Comparison of ENCODE assay signal across 8 mouse cellular contexts in genomic region chr11:32267188-32267884, GRCm38 (mm10). TPM values are rescaled to one million over a fixed set of nuclear protein-coding genes. Genes with fewer than 3 reads are reported as not detected.
DNase-seq lines count a peak whose midpoint lies in the region; ATAC-seq and TF ChIP-seq lines count a peak whose summit lies in the region.

Nprl3 (minus strand) TSS chr11:32267707.

- under 1% methylated on average over 45 of the region's 54 CpGs for WGBS in embryonic facial prominence, embryonic 14.5 days
- under 1% methylated on average over 52 of the region's 54 CpGs for WGBS in limb, embryonic 14.5 days
- under 1% methylated on average over 54 of the region's 54 CpGs for WGBS in midbrain, postnatal 0 days

- ATAC-seq in embryonic facial prominence, embryonic 14.5 days (ENCODE audit: low read depth), result peak; percentile 100
- peak; percentile 99 for ATAC-seq in limb, embryonic 14.5 days (ENCODE audit: low FRiP score, low read depth)
- peak; percentile 99 for ATAC-seq in midbrain, postnatal 0 days (ENCODE audit: low FRiP score)

- H3K4me3 ChIP-seq in embryonic facial prominence, embryonic 14.5 days (ENCODE audit: low read depth, low read length), result peak within 1 kb of the TSS; percentile 79
- H3K4me3 ChIP-seq in limb, embryonic 14.5 days (replicated peaks; ENCODE audit: low read length), result peak within 1 kb of the TSS; percentile 80
- H3K4me3 ChIP-seq in midbrain, postnatal 0 days (ENCODE audit: low read depth, low read length), result peak within 1 kb of the TSS; percentile 61

- no peaks in the 10 kb centered on the region for H3K9me3 ChIP-seq in embryonic facial prominence, embryonic 14.5 days (ENCODE audit: control insufficient read depth, low read length)
- H3K9me3 ChIP-seq in limb, embryonic 14.5 days (ENCODE audit: control insufficient read depth, low read length), result no peaks in the 10 kb centered on the region
- no peaks in the 10 kb centered on the region for H3K9me3 ChIP-seq in midbrain, postnatal 0 days (ENCODE audit: low read length)

- H3K36me3 ChIP-seq in embryonic facial prominence, embryonic 14.5 days (ENCODE audit: control insufficient read depth, insufficient read depth, low read length), result no peaks in the 10 kb centered on the region
- peaks cover 6% of the 10 kb centered on the region; the same call in 1 of the 2 replicates for H3K36me3 ChIP-seq in limb, embryonic 14.5 days (ENCODE audit: control insufficient read depth, insufficient read depth, low read length)
- H3K36me3 ChIP-seq in midbrain, postnatal 0 days (ENCODE audit: insufficient read depth, low read length), result peaks cover 6% of the 10 kb centered on the region

- TF ChIP-seq CTCF in midbrain, postnatal 0 days (IDR thresholded peaks at IDR 0.05), result peak; percentile 20; the same call in 1 of the 2 replicates

- H3K4me2 ChIP-seq in embryonic facial prominence, embryonic 14.5 days (ENCODE audit: low read depth, low read length), result peak within 1 kb of the TSS; percentile 62
- peak within 1 kb of the TSS; percentile 69 for H3K4me2 ChIP-seq in limb, embryonic 14.5 days (replicated peaks; ENCODE audit: low read depth, low read length, severe bottlenecking)
- peak within 1 kb of the TSS; percentile 58 for H3K4me2 ChIP-seq in midbrain, postnatal 0 days (ENCODE audit: low read depth, low read length, poor library complexity, severe bottlenecking)

- peak; percentile 92 for TF ChIP-seq POLR2A in limb, embryonic 14.5 days (IDR thresholded peaks at IDR 0.05; ENCODE audit: borderline replicate concordance, extremely low read depth, insufficient read depth, insufficient read length)

- peak; percentile 95 for DNase-seq in 3134 (ENCODE audit: extremely low read depth, insufficient read length, low spot score)
- DNase-seq in adrenal gland, postnatal 4 days (ENCODE audit: low spot score in 2 of 2), result peak; percentile 91 to 92
- DNase-seq in embryonic facial prominence, embryonic 14.5 days (ENCODE audit: low spot score), result peak; percentile 97
- DNase-seq in heart, adult 8-10 months (ENCODE audit: low spot score), result peak; percentile 94
- DNase-seq in kidney, adult 9 months, result peak; percentile 96
- peak; percentile 95 for DNase-seq in limb, embryonic 14.5 days (ENCODE audit: low spot score)
- DNase-seq in midbrain, postnatal 0 days (ENCODE audit: low spot score), result peak; percentile 97
- DNase-seq in spleen, postnatal 14 days (ENCODE audit: low spot score in 2 of 2), result peak; percentile 92 to 94

- H3K4me1 ChIP-seq in embryonic facial prominence, embryonic 14.5 days (ENCODE audit: control insufficient read depth, insufficient read depth, low read length), result peaks cover 5% of the 10 kb centered on the region
- 0 out of 2 replicates have a peak, but pooled peaks cover 4% of the 10 kb centered on the region for H3K4me1 ChIP-seq in limb, embryonic 14.5 days (ENCODE audit: control insufficient read depth, insufficient read depth, low read length)
- H3K4me1 ChIP-seq in midbrain, postnatal 0 days (ENCODE audit: insufficient read depth, low read length), result no peaks in the 10 kb centered on the region

- H3K27me3 ChIP-seq in embryonic facial prominence, embryonic 14.5 days (replicated peaks; ENCODE audit: control insufficient read depth, insufficient read depth, low read length), result no peaks in the 10 kb centered on the region
- H3K27me3 ChIP-seq in limb, embryonic 14.5 days (ENCODE audit: control insufficient read depth, insufficient read depth, low read length), result no peaks in the 10 kb centered on the region
- no peaks in the 10 kb centered on the region for H3K27me3 ChIP-seq in midbrain, postnatal 0 days (ENCODE audit: insufficient read depth, low read length)

- peak within 1 kb of the TSS; percentile 90 for H3K9ac ChIP-seq in embryonic facial prominence, embryonic 14.5 days (ENCODE audit: low read depth, low read length)
- H3K9ac ChIP-seq in limb, embryonic 14.5 days (ENCODE audit: low read depth, low read length, severe bottlenecking), result peak within 1 kb of the TSS; percentile 96
- H3K9ac ChIP-seq in midbrain, postnatal 0 days (replicated peaks; ENCODE audit: low read length, poor library complexity, severe bottlenecking), result peak within 1 kb of the TSS; percentile 92

- peak within 1 kb of the TSS; percentile 93 for H3K27ac ChIP-seq in embryonic facial prominence, embryonic 14.5 days (replicated peaks; ENCODE audit: low read depth, low read length)
- peak within 1 kb of the TSS; percentile 92 for H3K27ac ChIP-seq in limb, embryonic 14.5 days (replicated peaks; ENCODE audit: low read depth, low read length)
- H3K27ac ChIP-seq in midbrain, postnatal 0 days (ENCODE audit: low read depth, low read length), result peak within 1 kb of the TSS; percentile 92

RNA-seq across cellular contexts. Expression of gene Nprl3, which starts in this region (rescaled TPM):
- total RNA-seq in adrenal gland, postnatal 4 days (2021), result 10 to 100 TPM; 73.7 to 77.3 TPM
- polyA plus RNA-seq in embryonic facial prominence, embryonic 14.5 days (2014; fragmentation: Nextera tagmentation; extraction: Ambion mirVana), result 22.3 and 27.0 TPM in 2 replicates
- 10 to 100 TPM; 27.3 to 29.9 (median 28.3) TPM for total RNA-seq in heart, adult 8-10 months (2022)
- 88.8 and 114 TPM in 2 replicates for polyA plus RNA-seq in limb, embryonic 14.5 days (2012; rRNA removed)
- polyA plus RNA-seq in limb, embryonic 14.5 days (2014; fragmentation: Nextera tagmentation; extraction: Ambion mirVana), result 29.4 and 30.9 TPM in 2 replicates
- total RNA-seq in midbrain, postnatal 0 days (2014; rRNA removed), result 36.0 and 44.7 TPM in 2 replicates
- polyA plus RNA-seq in midbrain, postnatal 0 days (2015; fragmentation: Nextera tagmentation; extraction: Ambion mirVana), result 35.3 and 38.6 TPM in 2 replicates

Comparison
In these comparisons a context has a peak if more than half of its experiments do, and no peak if none do; other contexts are left out.
1. Peak in every context shown above with its lines: DNase-seq, ATAC-seq, H3K4me3 ChIP-seq and H3K27ac ChIP-seq.